In the genomic region with DNA sequence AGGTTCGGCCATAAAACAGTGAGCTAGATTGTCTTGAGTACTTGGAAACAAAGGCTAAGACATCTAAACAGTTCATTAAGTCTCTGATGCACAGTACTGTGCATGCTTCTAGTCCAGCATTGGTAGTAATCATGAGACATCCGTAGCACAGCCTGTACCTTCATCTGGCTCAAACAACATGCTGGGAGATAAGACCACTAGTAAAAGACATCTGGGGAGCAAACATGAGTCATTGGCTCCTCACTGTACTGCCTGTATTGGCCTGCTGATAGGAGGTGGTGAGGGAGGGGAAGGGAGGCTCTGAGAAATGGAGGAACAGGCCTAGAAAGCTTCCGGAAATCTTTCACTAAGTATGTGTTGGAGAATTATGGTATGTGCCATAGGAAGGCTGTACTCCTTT, we compare ENCODE assay signal across 30 mouse cellular contexts.
DNase-seq lines count a peak whose midpoint lies in the region; ATAC-seq and TF ChIP-seq lines count a peak whose summit lies in the region.
"Had no signal": no experiment of that assay in that cellular context is flagged by ENCODE, and none has a peak within 500 bp of the region (broad histone marks: within the 10 kb centered on the region; RNA-seq: fewer than 3 reads in every experiment).

No protein-coding gene starts in this region.

- no peaks in the 10 kb centered on the region for H3K36me3 ChIP-seq in liver, postnatal 0 days (replicated peaks; ENCODE audit: insufficient read depth, low read length)
- H3K36me3 ChIP-seq in liver, embryonic 11.5 days (ENCODE audit: control insufficient read depth, insufficient read depth, low read length), result no peaks in the 10 kb centered on the region
- no peaks in the 10 kb centered on the region for H3K36me3 ChIP-seq in C2C12 (ENCODE audit: control insufficient read depth, insufficient read depth)
- no peaks in the 10 kb centered on the region for H3K36me3 ChIP-seq in heart, postnatal 0 days (replicated peaks; ENCODE audit: control insufficient read depth, insufficient read depth, low read length)
- H3K36me3 ChIP-seq: embryonic facial prominence, embryonic 10.5 days; embryonic facial prominence, embryonic 15.5 days; hindbrain, embryonic 12.5 days; intestine, embryonic 15.5 days; limb, embryonic 13.5 days; liver, embryonic 12.5 days; midbrain, embryonic 12.5 days; neural tube, embryonic 12.5 days had no signal

- no peaks in the 10 kb centered on the region for H3K79me2 ChIP-seq in C2C12 (ENCODE audit: control insufficient read depth, insufficient read depth)

- no peaks in the 10 kb centered on the region for H3K4me1 ChIP-seq in liver, postnatal 0 days (ENCODE audit: insufficient read depth)
- H3K4me1 ChIP-seq in liver, embryonic 11.5 days (replicated peaks; ENCODE audit: control insufficient read depth, insufficient read depth, low read length), result no peaks in the 10 kb centered on the region
- peaks cover 14% of the 10 kb centered on the region; the same call in 1 of the 2 replicates for H3K4me1 ChIP-seq in heart, postnatal 0 days (ENCODE audit: control insufficient read depth, insufficient read depth)
- H3K4me1 ChIP-seq: embryonic facial prominence, embryonic 15.5 days; forebrain, embryonic 13.5 days; hindbrain, embryonic 12.5 days; intestine, embryonic 15.5 days; limb, embryonic 13.5 days; liver, embryonic 12.5 days; megakaryocyte, embryonic 14.5 days; midbrain, embryonic 12.5 days; neural tube, embryonic 12.5 days had no signal

- no peak overlapping the region for H3K27ac ChIP-seq in liver, postnatal 0 days (ENCODE audit: low read depth)
- no peak overlapping the region for H3K27ac ChIP-seq in liver, embryonic 11.5 days (ENCODE audit: low read depth, low read length)
- peak overlapping the region; percentile 19; the same call in 1 of the 2 replicates for H3K27ac ChIP-seq in heart, postnatal 0 days (ENCODE audit: low read depth)
- H3K27ac ChIP-seq: embryonic facial prominence, embryonic 10.5 days; embryonic facial prominence, embryonic 15.5 days; forebrain, embryonic 13.5 days; hindbrain, embryonic 12.5 days; hindbrain, postnatal 0 days; intestine, embryonic 15.5 days; layer of hippocampus, adult 2 months; limb, embryonic 13.5 days; liver, embryonic 12.5 days; midbrain, embryonic 12.5 days; neural tube, embryonic 12.5 days had no signal

- H3K4me2 ChIP-seq in liver, postnatal 0 days (ENCODE audit: low read depth, low read length), result no peak overlapping the region
- H3K4me2 ChIP-seq in liver, embryonic 11.5 days, result no peak overlapping the region
- H3K4me2 ChIP-seq in heart, postnatal 0 days (ENCODE audit: low read depth, low read length), result no peak overlapping the region
- H3K4me2 ChIP-seq: embryonic facial prominence, embryonic 15.5 days; forebrain, embryonic 13.5 days; hindbrain, embryonic 12.5 days; intestine, embryonic 15.5 days; limb, embryonic 13.5 days; liver, embryonic 12.5 days; midbrain, embryonic 12.5 days; neural tube, embryonic 12.5 days had no signal

- H3K9ac ChIP-seq in liver, postnatal 0 days (replicated peaks), result no peak overlapping the region
- H3K9ac ChIP-seq in liver, embryonic 11.5 days (ENCODE audit: low read depth, low read length), result no peak overlapping the region
- no peak overlapping the region for H3K9ac ChIP-seq in heart, postnatal 0 days (replicated peaks; ENCODE audit: low read depth, low read length)
- H3K9ac ChIP-seq: embryonic facial prominence, embryonic 15.5 days; forebrain, embryonic 13.5 days; hindbrain, embryonic 12.5 days; intestine, embryonic 15.5 days; limb, embryonic 13.5 days; liver, embryonic 12.5 days; midbrain, embryonic 12.5 days; neural tube, embryonic 12.5 days had no signal

- WGBS in liver, postnatal 0 days (ENCODE audit: insufficient replicate concordance), result 63% methylated on average over 3 of the region's 3 CpGs
- 62% methylated on average over 3 of the region's 3 CpGs for WGBS in liver, embryonic 11.5 days
- WGBS in heart, postnatal 0 days, result 41% methylated on average over 3 of the region's 3 CpGs

- no peak for TF ChIP-seq CTCF in liver, postnatal 0 days (IDR thresholded peaks at IDR 0.05; ENCODE audit: low read depth)
- TF ChIP-seq CTCF in C2C12 (IDR thresholded peaks at IDR 0.05; ENCODE audit: control insufficient read depth, insufficient read depth, insufficient read length), result no peak
- no peak for TF ChIP-seq CTCF in heart, postnatal 0 days (IDR thresholded peaks at IDR 0.05; ENCODE audit: low read depth)

- TF ChIP-seq EP300 in liver, postnatal 0 days (IDR thresholded peaks at IDR 0.05; ENCODE audit: low read depth), result peak; percentile 31; the same call in 1 of the 2 replicates
- TF ChIP-seq EP300 in heart, postnatal 0 days (IDR thresholded peaks at IDR 0.05; ENCODE audit: low read depth), result no peak

- peak; percentile 9 to 48 for DNase-seq in heart, adult 18-20 months
- no peak for DNase-seq in heart, postnatal 14 days
- no peak for DNase-seq in liver, postnatal 0 days
- no peak for DNase-seq in liver, embryonic 11.5 days (ENCODE audit: low spot score)
- peak; percentile 36 for DNase-seq in heart, postnatal 0 days (ENCODE audit: low spot score)
- no peak for DNase-seq in layer of hippocampus, adult 9-11 months
- DNase-seq: adrenal gland, postnatal 10 days; cerebellum, adult 8-10 months; cerebellum, postnatal 25 days; gastrocnemius, postnatal 36 days; kidney, adult 2 months; kidney, postnatal 36 days; lung, adult 18-20 months; lung, postnatal 4 days had no signal

- no peaks in the 10 kb centered on the region for H3K9me3 ChIP-seq in liver, postnatal 0 days (ENCODE audit: low read length)
- no peaks in the 10 kb centered on the region for H3K9me3 ChIP-seq in liver, embryonic 11.5 days (ENCODE audit: control insufficient read depth, low read length)
- H3K9me3 ChIP-seq in heart, postnatal 0 days (replicated peaks; ENCODE audit: control insufficient read depth, low read length), result no peaks in the 10 kb centered on the region
- H3K9me3 ChIP-seq: embryonic facial prominence, embryonic 10.5 days; embryonic facial prominence, embryonic 15.5 days; forebrain, embryonic 13.5 days; hindbrain, embryonic 12.5 days; intestine, embryonic 15.5 days; limb, embryonic 13.5 days; liver, embryonic 12.5 days; megakaryocyte, embryonic 14.5 days; midbrain, embryonic 12.5 days; neural tube, embryonic 12.5 days had no signal

- H3K79me3 ChIP-seq in C2C12 (ENCODE audit: low read depth), result no peaks in the 10 kb centered on the region

- no peaks in the 10 kb centered on the region for H3K27me3 ChIP-seq in liver, postnatal 0 days (ENCODE audit: insufficient read depth, low read length)
- H3K27me3 ChIP-seq in liver, embryonic 11.5 days (replicated peaks; ENCODE audit: control insufficient read depth, insufficient read depth, low read length), result no peaks in the 10 kb centered on the region
- H3K27me3 ChIP-seq in C2C12 (ENCODE audit: control insufficient read depth, insufficient read depth, insufficient read length), result no peaks in the 10 kb centered on the region
- H3K27me3 ChIP-seq in heart, postnatal 0 days (ENCODE audit: control insufficient read depth, insufficient read depth, low read length), result no peaks in the 10 kb centered on the region
- H3K27me3 ChIP-seq: embryonic facial prominence, embryonic 15.5 days; forebrain, embryonic 13.5 days; hindbrain, embryonic 12.5 days; intestine, embryonic 15.5 days; limb, embryonic 13.5 days; liver, embryonic 12.5 days; megakaryocyte, embryonic 14.5 days; midbrain, embryonic 12.5 days; neural tube, embryonic 12.5 days had no signal

- no peak for ATAC-seq in liver, postnatal 0 days
- ATAC-seq in liver, embryonic 11.5 days (replicated peaks; ENCODE audit: low FRiP score), result no peak
- ATAC-seq in heart, postnatal 0 days (ENCODE audit: insufficient read depth, low read depth), result peak; percentile 71
- ATAC-seq: CD4-positive, CD25-positive, alpha-beta regulatory T cell, adult 4 months; forebrain, embryonic 13.5 days; hindbrain, postnatal 0 days; intestine, embryonic 15.5 days; liver, embryonic 12.5 days; lung, postnatal 0 days had no signal

- H3ac ChIP-seq in C2C12 (ENCODE audit: control insufficient read depth, insufficient read length, low read depth), result no peak overlapping the region

- H3K4me3 ChIP-seq in liver, postnatal 0 days (ENCODE audit: low read depth, low read length), result no peak overlapping the region
- no peak overlapping the region for H3K4me3 ChIP-seq in liver, embryonic 11.5 days (ENCODE audit: low read depth, low read length)
- H3K4me3 ChIP-seq in C2C12 (ENCODE audit: insufficient read depth, poor library complexity, severe bottlenecking), result no peak overlapping the region
- H3K4me3 ChIP-seq in heart, postnatal 0 days (ENCODE audit: low read depth, low read length), result no peak overlapping the region
- H3K4me3 ChIP-seq: embryonic facial prominence, embryonic 10.5 days; embryonic facial prominence, embryonic 15.5 days; forebrain, embryonic 13.5 days; hindbrain, embryonic 12.5 days; intestine, embryonic 15.5 days; layer of hippocampus, adult 2 months; limb, embryonic 13.5 days; liver, embryonic 12.5 days; megakaryocyte, embryonic 14.5 days; midbrain, embryonic 12.5 days; myocyte; neural tube, embryonic 12.5 days had no signal

- intact Hi-C loops in heart, postnatal 14 days (cut with DNase I), result no loop called here

TF ChIP-seq in C2C12, 6 proteins besides CTCF, POLR2A, EP300 and RAD21:
- TF ChIP-seq MYOD1 (IDR thresholded peaks at IDR 0.05; ENCODE audit: control insufficient read depth, insufficient read length, low read depth) (no peak), MAX (IDR thresholded peaks at IDR 0.05) (peak; percentile 43)

Comparison
In these comparisons a context has a peak if more than half of its experiments do, and no peak if none do; other contexts are left out.
1. DNase-seq: peak in heart, adult 18-20 months (2 of 2) and heart, postnatal 0 days (single experiment); none in heart, postnatal 14 days (0 of 2), liver, postnatal 0 days (single experiment), liver, embryonic 11.5 days (single experiment) and layer of hippocampus, adult 9-11 months (single experiment).